Mouse (Mus musculus): ENCODE measurements around the gene Tekt2. TPM values are rescaled to one million over a fixed set of nuclear protein-coding genes. Genes with fewer than 3 reads are reported as not detected.

Gene Tekt2
- polyA plus RNA-seq (2014; fragmentation: Illumina TruSeq; extraction: RNeasy Lipid Tissue Mini Kit (QIAGEN cat#74804); ENCODE audit: insufficient read depth, low read depth, low replicate concordance) = 11.0 TPM

GRCm38 (mm10) chr4:126325281-126325861, at the start of gene Tekt2:
TSS of gene Tekt2 (minus strand) at chr4:126325688.

GRCm38 (mm10) chr4:126321111-126321853, 4.2 kb downstream of the Tekt2 start, which contains the start of gene Adprhl2:
TSS of gene Adprhl2 (minus strand) at chr4:126321703.

GRCm38 (mm10) chr4:126286492-126286891, 39.0 kb downstream of the Tekt2 start, which contains the start of gene Col8a2:
TSS of gene Col8a2 (plus strand) at chr4:126286793.

Other genes with a start within 250 kb of the Tekt2 start
- 28.6 TPM for gene Lsm10, start 229.1 kb downstream of the Tekt2 start, polyA plus RNA-seq (2014; fragmentation: Illumina TruSeq; extraction: RNeasy Lipid Tissue Mini Kit (QIAGEN cat#74804); ENCODE audit: insufficient read depth, low read depth, low replicate concordance)
- 23.3 TPM for gene Stk40, start 221.7 kb downstream of the Tekt2 start, polyA plus RNA-seq (2014; fragmentation: Illumina TruSeq; extraction: RNeasy Lipid Tissue Mini Kit (QIAGEN cat#74804); ENCODE audit: insufficient read depth, low read depth, low replicate concordance)
- 67.8 TPM for gene Eva1b, start 177.9 kb downstream of the Tekt2 start, polyA plus RNA-seq (2014; fragmentation: Illumina TruSeq; extraction: RNeasy Lipid Tissue Mini Kit (QIAGEN cat#74804); ENCODE audit: insufficient read depth, low read depth, low replicate concordance)
- gene Sh3d21, start 162.2 kb downstream of the Tekt2 start, polyA plus RNA-seq (2014; fragmentation: Illumina TruSeq; extraction: RNeasy Lipid Tissue Mini Kit (QIAGEN cat#74804); ENCODE audit: insufficient read depth, low read depth, low replicate concordance) = 9.4 TPM
- gene Thrap3, start 122.9 kb downstream of the Tekt2 start, polyA plus RNA-seq (2014; fragmentation: Illumina TruSeq; extraction: RNeasy Lipid Tissue Mini Kit (QIAGEN cat#74804); ENCODE audit: insufficient read depth, low read depth, low replicate concordance) = 40.4 TPM
- 78.5 TPM for gene Map7d1, start 69.3 kb downstream of the Tekt2 start, polyA plus RNA-seq (2014; fragmentation: Illumina TruSeq; extraction: RNeasy Lipid Tissue Mini Kit (QIAGEN cat#74804); ENCODE audit: insufficient read depth, low read depth, low replicate concordance)
- gene Trappc3, start 63.4 kb downstream of the Tekt2 start, polyA plus RNA-seq (2014; fragmentation: Illumina TruSeq; extraction: RNeasy Lipid Tissue Mini Kit (QIAGEN cat#74804); ENCODE audit: insufficient read depth, low read depth, low replicate concordance) = 62.7 TPM
- gene Col8a2, start 38.9 kb downstream of the Tekt2 start, polyA plus RNA-seq (2014; fragmentation: Illumina TruSeq; extraction: RNeasy Lipid Tissue Mini Kit (QIAGEN cat#74804); ENCODE audit: insufficient read depth, low read depth, low replicate concordance) = 3.6 TPM
- gene Adprhl2, start 4.0 kb downstream of the Tekt2 start, polyA plus RNA-seq (2014; fragmentation: Illumina TruSeq; extraction: RNeasy Lipid Tissue Mini Kit (QIAGEN cat#74804); ENCODE audit: insufficient read depth, low read depth, low replicate concordance) = 26.1 TPM
- 1.4 TPM for gene Ago3, start 103.9 kb upstream of the Tekt2 start, polyA plus RNA-seq (2014; fragmentation: Illumina TruSeq; extraction: RNeasy Lipid Tissue Mini Kit (QIAGEN cat#74804); ENCODE audit: insufficient read depth, low read depth, low replicate concordance)
- gene Ago1, start 142.9 kb upstream of the Tekt2 start, polyA plus RNA-seq (2014; fragmentation: Illumina TruSeq; extraction: RNeasy Lipid Tissue Mini Kit (QIAGEN cat#74804); ENCODE audit: insufficient read depth, low read depth, low replicate concordance) = 12.0 TPM
- gene Ago4, start 207.8 kb upstream of the Tekt2 start, polyA plus RNA-seq (2014; fragmentation: Illumina TruSeq; extraction: RNeasy Lipid Tissue Mini Kit (QIAGEN cat#74804); ENCODE audit: insufficient read depth, low read depth, low replicate concordance) = 3.3 TPM
- gene Clspn, start 231.2 kb upstream of the Tekt2 start, polyA plus RNA-seq (2014; fragmentation: Illumina TruSeq; extraction: RNeasy Lipid Tissue Mini Kit (QIAGEN cat#74804); ENCODE audit: insufficient read depth, low read depth, low replicate concordance) = 0.30 TPM

Data from lung, adult 10 weeks (tissue).